Mouse (Mus musculus) embryonic facial prominence, embryonic 15.5 days (tissue): ENCODE measurements around the gene Crybb3. TPM values are rescaled to one million over a fixed set of nuclear protein-coding genes. Genes with fewer than 3 reads are reported as not detected.

Experiments
- ATAC-seq: fragments of 200-750 bp; cut with Nextera tagmentation; 2 replicates; pipeline ENCODE4 v1.8.0; 2017; ENCODE audit warnings: low read depth, moderate TSS enrichment; ENCODE audit not compliant: insufficient number of reproducible peaks, low FRiP score, low TSS enrichment
- H3K27ac ChIP-seq: fragments of 300-500 bp; sonication (generic); replicated peaks from 2 replicates; pipeline ENCODE4 v1.5.1; 2015; ENCODE audit warnings: mild to moderate bottlenecking, inconsistent platforms
- H3K27me3 ChIP-seq: fragments of 300-500 bp; sonication (generic); 2 replicates; pipeline ENCODE4 v1.6.1; 2015; ENCODE audit warnings: inconsistent platforms
- H3K36me3 ChIP-seq: fragments of 300-500 bp; sonication (generic); 2 replicates; pipeline ENCODE4 v1.6.1; 2015; ENCODE audit warnings: mild to moderate bottlenecking, inconsistent platforms
- H3K4me1 ChIP-seq: fragments of 300-500 bp; sonication (generic); 2 replicates; pipeline ENCODE4 v1.6.1; 2015; ENCODE audit warnings: inconsistent platforms
- H3K4me2 ChIP-seq: fragments of 300-500 bp; sonication (generic); replicated peaks from 2 replicates; pipeline ENCODE4 v1.6.1; 2015; ENCODE audit warnings: mild to moderate bottlenecking, inconsistent platforms
- H3K4me3 ChIP-seq: fragments of 300-500 bp; sonication (generic); replicated peaks from 2 replicates; pipeline ENCODE4 v1.5.1; 2015; ENCODE audit warnings: mild to moderate bottlenecking, inconsistent platforms
- H3K9ac ChIP-seq: fragments of 300-500 bp; sonication (generic); 2 replicates; pipeline ENCODE4 v1.6.1; 2015; ENCODE audit warnings: inconsistent platforms
- H3K9me3 ChIP-seq: fragments of 300-500 bp; sonication (generic); replicated peaks from 2 replicates; pipeline ENCODE4 v1.6.1; 2016; ENCODE audit warnings: inconsistent platforms
- WGBS: fragments of 180-500 bp; shearing (Covaris S2); methylation state at CpG from one replicate; pipeline ENCODE4 v1.1.7; 2015; 5-methylcytosine and 5-hydroxymethylcytosine counted together
- polyA plus RNA-seq: library from polyadenylated mRNA; unstranded; fragments of >200 nt; fragmentation: Nextera tagmentation; extraction: Ambion mirVana; gene quantifications from 2 replicates; pipeline ENCODE4 v1.2.1, GENCODE M21; 2015

Crybb3 gene
- polyA plus RNA-seq, 1 experiment from 2014 or later: 5.4 TPM

DNA sequence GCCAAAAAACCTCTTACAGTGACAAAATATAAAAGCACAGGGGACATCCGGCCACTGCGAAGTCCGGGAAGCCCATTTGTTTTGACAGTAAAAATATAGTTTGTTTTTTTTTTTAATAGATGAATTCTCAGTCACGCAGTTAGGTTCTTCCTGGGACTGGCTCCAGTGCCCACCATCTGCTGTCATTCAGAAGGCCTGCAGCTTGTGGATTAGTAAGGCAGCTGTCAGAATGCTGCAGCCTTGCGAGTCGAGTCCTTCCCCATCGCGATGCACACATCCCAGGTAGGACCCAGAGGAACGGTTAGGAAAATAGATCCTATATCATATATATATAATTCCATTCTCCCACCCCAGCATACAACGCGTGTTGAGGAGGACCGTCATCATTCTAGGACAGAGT lies 5.1 kb upstream of the Crybb3 start:
- H3K4me3 ChIP-seq: no peak overlapping the region
- H3K9me3 ChIP-seq: no peaks in the 10 kb centered on the region
- 66% methylated on average over 12 of the region's 12 CpGs for WGBS

DNA sequence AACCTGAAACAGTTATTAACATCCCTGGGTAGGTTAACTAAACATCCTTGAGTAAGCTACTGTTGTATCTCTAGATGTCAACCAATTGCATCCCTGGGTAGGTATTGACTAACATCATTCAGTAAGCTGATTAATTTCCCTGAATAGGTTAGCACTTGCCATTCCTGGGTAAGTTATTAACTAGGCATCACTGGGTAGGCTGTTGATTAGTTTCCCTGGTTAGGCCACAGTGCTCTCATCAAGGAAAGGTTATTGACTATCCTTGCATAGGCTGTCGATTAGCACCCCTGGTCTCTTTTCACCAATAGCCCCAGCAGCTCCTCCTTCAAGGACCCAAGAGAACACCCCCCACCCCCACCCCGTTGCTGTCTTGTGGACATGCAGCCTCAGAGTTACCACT lies 4.5 kb upstream of the Crybb3 start:
- ATAC-seq: no peak
- WGBS: 63% methylated on average over 2 of the region's 2 CpGs
- H3K27me3 ChIP-seq: no peaks in the 10 kb centered on the region

More for the DNA sequence above, 5.1 kb upstream of the Crybb3 start:
- Histone ChIP-seq H3K27ac (no peak overlapping the region), H3K9ac (no peak overlapping the region), H3K27me3 (no peaks in the 10 kb centered on the region), H3K4me1 (peaks cover 11% of the 10 kb centered on the region), H3K4me2 (no peak overlapping the region), H3K36me3 (peaks cover 25% of the 10 kb centered on the region; the same call in 1 of the 2 replicates)
- ATAC-seq: no peak

DNA sequence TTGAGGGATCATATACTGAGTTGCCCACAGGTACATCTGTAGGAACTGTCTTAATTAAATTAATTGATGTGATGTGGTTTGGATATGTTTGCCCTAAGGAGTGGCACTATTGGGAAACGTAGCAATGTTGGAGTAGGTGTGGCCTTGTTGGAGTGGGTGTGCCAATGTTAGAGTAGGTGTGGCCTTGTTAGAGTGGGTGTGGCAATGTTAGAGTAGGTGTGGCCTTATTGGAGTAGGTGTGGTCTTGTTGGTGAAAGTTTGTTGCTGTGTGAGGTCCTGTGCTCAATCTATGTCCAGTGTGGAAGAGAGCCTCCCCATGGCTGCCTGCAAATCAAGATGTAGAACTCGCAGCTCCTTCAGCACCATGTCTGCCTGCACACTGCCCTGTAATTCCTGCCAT lies 2.9 kb upstream of the Crybb3 start:
- Histone ChIP-seq H3K9ac (no peak overlapping the region), H3K9me3 (no peaks in the 10 kb centered on the region), H3K4me3 (no peak overlapping the region), H3K27ac (no peak overlapping the region), H3K4me2 (no peak overlapping the region), H3K36me3 (peaks cover 6% of the 10 kb centered on the region; the same call in 1 of the 2 replicates), H3K4me1 (peaks cover 11% of the 10 kb centered on the region), H3K27me3 (no peaks in the 10 kb centered on the region)
- ATAC-seq: no peak
- WGBS: 80% methylated on average over 2 of the region's 2 CpGs

More for the DNA sequence above, 4.5 kb upstream of the Crybb3 start:
- Histone ChIP-seq H3K4me3 (no peak overlapping the region), H3K4me1 (peaks cover 11% of the 10 kb centered on the region), H3K4me2 (no peak overlapping the region), H3K9me3 (no peaks in the 10 kb centered on the region), H3K9ac (no peak overlapping the region), H3K27ac (no peak overlapping the region), H3K36me3 (peaks cover 20% of the 10 kb centered on the region; the same call in 1 of the 2 replicates)

DNA sequence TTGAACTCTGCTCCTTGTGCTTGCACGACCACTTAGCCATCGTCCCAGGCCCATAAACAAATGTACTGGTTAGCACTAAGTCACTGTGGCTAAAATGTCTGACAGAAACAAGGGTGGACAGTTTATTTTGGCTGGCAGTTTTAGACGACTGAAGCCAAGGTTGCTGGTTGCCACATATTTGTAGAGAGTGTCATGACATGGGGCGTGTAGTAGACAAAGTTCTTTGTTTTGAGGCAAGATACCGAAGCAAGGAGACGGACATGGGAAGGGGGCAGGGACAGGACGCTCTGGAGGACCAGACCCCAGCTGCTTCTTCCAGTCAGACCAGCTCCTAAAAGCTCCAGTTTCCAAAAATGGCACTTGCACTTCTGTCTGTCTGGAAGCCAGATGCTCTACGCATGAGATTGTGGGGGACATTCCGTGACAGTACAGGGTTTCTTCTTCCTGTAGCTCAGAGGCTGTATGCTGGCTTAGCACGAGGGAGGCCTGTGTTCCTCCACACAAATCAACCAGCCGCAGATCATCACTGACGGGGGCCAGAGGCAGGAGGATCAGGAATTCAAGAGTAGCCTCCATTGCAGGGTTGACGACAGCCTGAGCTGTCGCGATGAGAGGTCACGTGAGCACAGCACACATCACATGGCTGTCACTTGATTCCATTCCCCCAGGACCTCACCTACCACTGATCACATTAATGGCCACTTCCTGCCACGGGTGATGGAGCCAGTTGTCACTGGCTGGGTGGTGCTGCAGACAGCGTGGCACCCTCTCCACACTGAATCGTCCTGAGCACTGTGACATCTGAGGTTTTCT lies 1.2 kb upstream of the Crybb3 start:
- ATAC-seq: 0 out of 2 replicates have a peak, but pooled peaks have one; percentile 21
- H3K9ac ChIP-seq: no peak overlapping the region
- H3K4me3 ChIP-seq: no peak overlapping the region
- peak overlapping the region; percentile 51 for H3K27ac ChIP-seq
- no peaks in the 10 kb centered on the region for H3K9me3 ChIP-seq
- 0 out of 2 replicates have a peak, but pooled peaks cover 3% of the 10 kb centered on the region for H3K27me3 ChIP-seq
- H3K4me1 ChIP-seq: peaks cover 11% of the 10 kb centered on the region
- no peaks in the 10 kb centered on the region for H3K36me3 ChIP-seq
- WGBS: 40% methylated on average over 19 of the region's 19 CpGs
- H3K4me2 ChIP-seq: no peak overlapping the region

DNA sequence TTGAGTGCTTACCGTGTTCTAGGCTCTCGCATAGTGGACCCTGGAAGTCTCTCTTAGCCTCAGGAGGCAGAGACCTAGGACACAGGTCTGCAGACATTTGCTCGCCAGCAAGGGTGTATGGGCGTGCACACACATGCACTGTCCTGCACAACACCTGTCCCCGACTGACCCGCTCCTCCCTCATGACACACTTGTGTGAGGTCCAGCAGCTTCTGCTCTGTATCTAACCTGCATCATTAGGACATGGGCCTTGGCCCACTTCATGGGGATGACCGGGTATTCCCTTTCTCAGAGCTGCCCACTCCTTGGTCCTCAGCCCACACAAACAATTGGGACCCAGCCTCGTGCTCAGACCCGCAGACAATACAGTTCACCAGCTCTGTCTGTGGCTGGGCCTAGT lies 364 bp downstream of the Crybb3 start:
- WGBS: 91% methylated on average over 9 of the region's 9 CpGs

DNA sequence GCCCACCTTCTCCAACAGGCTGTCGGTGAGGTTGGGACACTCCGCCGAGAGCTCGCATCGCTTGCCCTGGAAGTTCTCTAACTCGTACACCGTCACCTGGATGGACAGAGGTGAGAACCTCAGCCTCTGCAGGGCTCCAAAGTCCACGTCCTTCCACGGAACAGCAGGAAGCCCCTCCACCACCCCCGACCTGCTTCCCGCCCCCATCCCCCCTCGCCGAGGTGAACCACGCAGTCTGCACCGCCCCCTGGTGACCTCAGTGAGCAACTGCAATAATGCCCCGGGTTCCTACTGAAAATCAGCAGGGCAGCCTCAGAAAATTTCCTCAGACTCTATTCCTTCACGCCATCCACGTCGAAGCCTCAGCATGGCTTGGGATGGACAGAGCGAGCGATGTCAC lies 1.6 kb downstream of the Crybb3 start:
- Histone ChIP-seq H3K36me3 (no peaks in the 10 kb centered on the region), H3K4me2 (peak overlapping the region; percentile 32), H3K27me3 (0 out of 2 replicates have a peak, but pooled peaks cover 3% of the 10 kb centered on the region), H3K4me3 (0 out of 2 replicates have a peak overlapping the region, but pooled peaks have one; percentile 14), H3K27ac (no peak overlapping the region), H3K9me3 (no peaks in the 10 kb centered on the region), H3K4me1 (peaks cover 7% of the 10 kb centered on the region), H3K9ac (no peak overlapping the region)
- WGBS: 19% methylated on average over 21 of the region's 21 CpGs
- ATAC-seq: no peak

More for the DNA sequence above, 364 bp downstream of the Crybb3 start:
- H3K36me3 ChIP-seq: no peaks in the 10 kb centered on the region
- H3K9ac ChIP-seq: no peak overlapping the region
- no peak overlapping the region for H3K4me3 ChIP-seq
- no peak for ATAC-seq
- H3K27me3 ChIP-seq: 0 out of 2 replicates have a peak, but pooled peaks cover 3% of the 10 kb centered on the region
- no peak overlapping the region for H3K4me2 ChIP-seq
- H3K4me1 ChIP-seq: peaks cover 7% of the 10 kb centered on the region
- H3K27ac ChIP-seq: no peak overlapping the region
- no peaks in the 10 kb centered on the region for H3K9me3 ChIP-seq

DNA sequence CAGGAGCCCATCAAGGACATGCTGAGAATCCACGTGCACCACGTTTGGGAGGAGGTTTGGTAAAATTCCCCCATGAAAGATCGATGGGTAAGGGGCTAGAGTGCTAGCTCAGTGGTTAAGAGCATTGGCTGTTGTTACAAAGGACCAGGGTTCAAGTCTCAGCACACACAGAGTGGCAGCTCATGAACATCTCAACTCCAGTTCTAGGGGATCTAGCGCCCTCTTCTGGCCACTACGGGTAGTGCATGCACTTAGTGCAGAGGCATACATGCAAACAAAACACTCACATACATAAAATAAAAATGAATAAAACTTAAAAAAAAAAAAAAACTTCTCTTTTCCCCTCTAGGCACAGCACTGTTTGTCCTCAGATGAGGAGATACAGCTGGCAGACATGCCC lies 2.7 kb downstream of the Crybb3 start:
- Histone ChIP-seq H3K4me2 (no peak overlapping the region), H3K4me1 (peaks cover 7% of the 10 kb centered on the region), H3K36me3 (no peaks in the 10 kb centered on the region), H3K4me3 (no peak overlapping the region), H3K27ac (no peak overlapping the region), H3K9me3 (no peaks in the 10 kb centered on the region), H3K9ac (no peak overlapping the region), H3K27me3 (0 out of 2 replicates have a peak, but pooled peaks cover 3% of the 10 kb centered on the region)
- 72% methylated on average over 5 of the region's 5 CpGs for WGBS
- ATAC-seq: no peak

DNA sequence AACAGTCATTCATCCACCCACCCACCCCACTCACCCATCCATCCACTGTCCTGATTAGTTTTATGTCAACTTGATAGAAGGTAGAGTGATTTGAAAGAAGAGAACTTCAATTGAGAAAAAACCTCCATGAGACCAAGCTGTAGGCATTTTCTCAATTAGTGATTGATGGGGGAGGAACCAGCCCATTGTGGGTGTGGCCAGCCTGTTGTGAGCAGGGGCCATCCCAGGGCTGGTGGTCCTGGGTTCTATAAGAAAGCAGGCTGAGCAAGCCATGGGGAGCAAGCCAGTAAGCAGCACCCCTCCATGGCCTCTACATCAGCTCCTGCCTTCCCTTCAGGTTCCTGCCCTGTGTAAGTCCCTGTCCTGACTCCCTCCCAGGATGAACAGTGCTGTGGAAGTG lies 11.4 kb downstream of the Crybb3 start, which contains the start of gene Crybb2:
Gene Crybb2, minus strand, starts transcription at position 101 of the 400 bp plus-strand sequence.
- Histone ChIP-seq H3K9me3 (no peaks in the 10 kb centered on the region), H3K4me2 (no peak within 1 kb of the TSS), H3K27me3 (no peaks in the 10 kb centered on the region), H3K36me3 (no peaks in the 10 kb centered on the region), H3K4me1 (no peaks in the 10 kb centered on the region), H3K9ac (no peak within 1 kb of the TSS), H3K4me3 (no peak within 1 kb of the TSS), H3K27ac (no peak within 1 kb of the TSS)
- ATAC-seq: no peak

DNA sequence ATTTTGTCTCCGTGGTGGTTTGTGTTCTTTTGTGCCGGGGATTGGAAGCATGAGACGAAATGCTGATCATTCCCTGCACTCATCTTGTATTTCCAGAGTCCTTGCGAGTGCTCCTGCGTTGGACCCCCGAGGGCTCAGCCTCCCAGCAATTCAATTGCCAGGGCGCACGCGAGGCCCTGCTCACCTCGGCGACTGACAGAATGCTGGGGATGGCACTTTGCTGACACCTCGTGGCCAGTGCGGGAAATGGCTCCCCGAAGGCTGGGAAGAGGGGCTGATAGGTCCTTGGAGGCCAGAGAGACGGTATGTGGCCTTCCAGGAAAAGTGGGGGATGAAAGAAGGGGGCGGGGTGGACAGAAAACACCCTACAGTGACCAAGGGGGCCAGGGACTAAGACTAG lies 27.1 kb downstream of the Crybb3 start:
- H3K36me3 ChIP-seq: no peaks in the 10 kb centered on the region
- H3K27me3 ChIP-seq: peaks cover 5% of the 10 kb centered on the region; the same call in 1 of the 2 replicates
- peaks cover 3% of the 10 kb centered on the region; the same call in 1 of the 2 replicates for H3K4me1 ChIP-seq
- no peak overlapping the region for H3K4me2 ChIP-seq
- no peaks in the 10 kb centered on the region for H3K9me3 ChIP-seq
- 3% methylated on average over 16 of the region's 16 CpGs for WGBS
- no peak overlapping the region for H3K27ac ChIP-seq
- no peak for ATAC-seq
- H3K4me3 ChIP-seq: no peak overlapping the region
- no peak overlapping the region for H3K9ac ChIP-seq

DNA sequence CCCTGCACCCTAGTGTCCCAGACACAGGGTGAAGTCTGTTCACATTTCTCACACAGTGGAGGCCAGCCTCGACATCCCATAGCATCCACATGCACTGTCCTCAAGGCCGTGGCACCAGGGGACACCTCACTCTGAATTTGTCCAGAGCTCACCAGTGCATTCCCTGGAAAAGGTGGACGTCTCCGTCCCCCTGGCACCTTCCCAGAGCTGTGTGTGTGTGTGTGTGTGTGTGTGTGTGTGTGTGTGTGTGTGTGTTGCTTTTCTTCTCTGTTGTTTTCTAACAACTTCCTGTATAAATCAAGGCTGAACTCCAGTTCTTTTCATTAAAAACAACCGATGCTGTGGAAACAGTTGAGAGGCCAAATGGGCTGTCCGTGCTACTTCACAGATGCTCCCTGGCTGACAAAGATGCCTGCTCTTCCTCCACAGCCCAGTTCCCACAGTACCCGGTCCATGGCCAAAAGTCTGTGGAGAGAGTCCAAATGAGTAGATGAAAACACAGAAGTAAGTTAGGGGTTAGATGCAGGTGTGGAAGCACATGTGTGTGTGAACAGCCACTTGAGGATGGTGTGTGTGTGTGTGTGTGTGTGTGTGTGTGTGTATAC lies 30.7 kb downstream of the Crybb3 start:
- Histone ChIP-seq H3K27ac (no peak overlapping the region), H3K27me3 (peaks cover 5% of the 10 kb centered on the region; the same call in 1 of the 2 replicates), H3K4me2 (no peak overlapping the region), H3K9ac (no peak overlapping the region), H3K9me3 (no peaks in the 10 kb centered on the region), H3K4me3 (no peak overlapping the region), H3K4me1 (peaks cover 3% of the 10 kb centered on the region; the same call in 1 of the 2 replicates), H3K36me3 (no peaks in the 10 kb centered on the region)
- WGBS: 63% methylated on average over 7 of the region's 7 CpGs
- no peak for ATAC-seq

DNA sequence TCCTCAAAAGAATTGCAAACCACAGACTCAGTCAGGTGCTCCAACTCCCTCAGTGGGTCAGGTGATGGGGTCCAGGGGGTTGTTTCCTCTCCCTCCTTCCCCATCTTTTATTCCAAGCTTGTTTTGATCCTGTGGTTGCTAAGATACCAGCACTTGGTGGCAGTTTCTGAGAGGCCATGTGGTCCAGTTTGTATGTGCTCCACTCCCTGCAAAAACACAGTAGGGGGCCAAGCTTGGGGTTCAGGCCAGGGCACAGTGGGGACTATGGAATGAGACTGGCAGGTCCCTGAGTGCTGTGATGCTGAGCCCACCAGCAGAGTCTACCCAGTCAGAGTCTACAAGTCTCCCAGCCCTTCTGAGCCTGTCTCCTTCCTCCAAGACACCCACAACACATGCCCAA lies 31.5 kb downstream of the Crybb3 start:
- Histone ChIP-seq H3K4me3 (no peak overlapping the region), H3K4me2 (no peak overlapping the region), H3K4me1 (peaks cover 3% of the 10 kb centered on the region; the same call in 1 of the 2 replicates), H3K27ac (no peak overlapping the region), H3K27me3 (peaks cover 5% of the 10 kb centered on the region; the same call in 1 of the 2 replicates), H3K36me3 (no peaks in the 10 kb centered on the region), H3K9me3 (no peaks in the 10 kb centered on the region), H3K9ac (no peak overlapping the region)
- ATAC-seq: no peak
